Mouse (Mus musculus) kidney, adult 2 months (tissue): ENCODE results near the gene Rnf103. TPM values are rescaled to one million over a fixed set of nuclear protein-coding genes. Genes with fewer than 3 reads are reported as not detected.

Experiments used
- DNase-seq: peaks from one replicate; pipeline ENCODE4 v3.0.0; 2021
- H3K27ac ChIP-seq: fragments of 200-500 bp; 2 replicates; pipeline ENCODE4 v1.5.1; 2012; ENCODE audit warnings: low read depth, low read length, control low read depth, inconsistent platforms; ENCODE audit not compliant: insufficient read depth
- H3K27me3 ChIP-seq: fragments of 200-500 bp; replicated peaks from 2 replicates; pipeline ENCODE4 v1.6.1; 2012; ENCODE audit warnings: mild to moderate bottlenecking, moderate library complexity, low read length, inconsistent platforms; ENCODE audit not compliant: control insufficient read depth, insufficient read depth
- H3K36me3 ChIP-seq: fragments of 200-500 bp; 2 replicates; pipeline ENCODE4 v1.6.1; 2012; ENCODE audit warnings: mild to moderate bottlenecking, moderate library complexity, low read length, inconsistent platforms; ENCODE audit not compliant: control insufficient read depth, insufficient read depth
- H3K4me1 ChIP-seq: fragments of 200-500 bp; 2 replicates; pipeline ENCODE4 v1.6.1; 2011; ENCODE audit warnings: low read length; ENCODE audit not compliant: control insufficient read depth, insufficient read depth
- H3K4me3 ChIP-seq: fragments of 200-500 bp; 2 replicates; pipeline ENCODE4 v1.5.1; 2011; ENCODE audit warnings: mild to moderate bottlenecking, low read depth, low read length, control low read depth; ENCODE audit not compliant: insufficient read depth
- CTCF ChIP-seq: fragments of 200-500 bp; conservative IDR thresholded peaks from 2 replicates; pipeline ENCODE4 v1.5.1; 2011; ENCODE audit warnings: low read depth, mild to moderate bottlenecking, control low read depth, low read length, moderate library complexity, mixed read lengths; ENCODE audit not compliant: insufficient read depth, insufficient read length
- POLR2A ChIP-seq: fragments of 200-500 bp; IDR thresholded peaks from one replicate; pipeline ENCODE4 v1.6.1; 2011; ENCODE audit warnings: low read depth, low read length, control low read depth
- WGBS: fragments of 180-500 bp; shearing (Covaris S2); methylation state at CpG from one replicate; pipeline ENCODE4 v1.1.7; 2018; 5-methylcytosine and 5-hydroxymethylcytosine counted together
- polyA plus RNA-seq: library from polyadenylated mRNA; depleted of rRNA; stranded (reverse); fragments of >200 nt; gene quantifications from 2 replicates; pipeline ENCODE4 v1.2.3, GENCODE M21; 2012

The Rnf103 gene
- polyA plus RNA-seq, 1 experiment: 12.6 TPM

DNA sequence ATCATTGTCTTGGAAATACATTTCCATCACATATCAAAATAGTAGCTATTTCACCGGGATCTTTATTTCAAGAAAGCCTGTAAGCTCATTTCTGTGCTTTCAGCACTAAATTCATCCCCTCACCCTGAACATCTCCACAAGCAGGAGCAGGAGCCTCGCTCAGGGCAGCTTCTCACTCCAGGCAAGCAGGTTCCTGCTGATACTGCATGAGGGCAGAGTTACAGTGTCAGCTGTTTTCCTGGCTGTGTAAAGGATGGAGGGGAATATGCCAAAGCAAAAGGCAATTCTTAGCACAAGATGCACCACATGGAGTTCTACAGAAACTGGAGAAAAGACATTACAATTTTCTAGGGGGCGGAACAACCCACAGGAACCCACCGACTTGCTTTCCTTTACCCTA is 25.8 kb downstream of the Rnf103 start:
- no peak for DNase-seq
- Histone ChIP-seq H3K4me3 (no peak overlapping the region), H3K27ac (no peak overlapping the region), H3K36me3 (no peaks in the 10 kb centered on the region), H3K4me1 (no peaks in the 10 kb centered on the region), H3K27me3 (no peaks in the 10 kb centered on the region)
- TF ChIP-seq CTCF (no peak), POLR2A (no peak)
- WGBS: 75% methylated on average over 4 of the region's 4 CpGs

DNA sequence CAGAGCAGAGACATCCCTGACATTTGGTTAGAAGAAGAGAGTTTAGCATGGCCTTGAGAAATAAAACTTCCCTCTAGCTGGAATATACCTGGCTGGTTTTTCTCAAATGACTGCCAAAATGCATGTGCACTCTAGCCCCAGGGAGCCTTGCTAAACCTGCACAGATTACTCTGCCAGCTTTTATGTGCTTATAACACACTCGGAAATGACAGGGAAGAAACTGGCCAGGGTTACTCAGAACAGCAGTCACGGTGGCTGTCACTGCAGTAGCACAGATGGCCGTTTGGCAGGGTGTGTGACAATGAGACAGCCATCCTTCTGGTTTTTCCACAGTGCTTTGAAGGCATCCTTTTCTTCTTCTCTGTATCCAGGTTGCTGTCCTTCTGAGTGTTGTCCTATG is 31.9 kb downstream of the Rnf103 start:
- no peak for TF ChIP-seq POLR2A
- TF ChIP-seq CTCF: no peak
- Histone ChIP-seq H3K27me3 (no peaks in the 10 kb centered on the region), H3K4me3 (no peak overlapping the region), H3K36me3 (no peaks in the 10 kb centered on the region), H3K27ac (no peak overlapping the region), H3K4me1 (no peaks in the 10 kb centered on the region)
- DNase-seq: no peak
- WGBS: 39% methylated on average over 3 of the region's 3 CpGs

DNA sequence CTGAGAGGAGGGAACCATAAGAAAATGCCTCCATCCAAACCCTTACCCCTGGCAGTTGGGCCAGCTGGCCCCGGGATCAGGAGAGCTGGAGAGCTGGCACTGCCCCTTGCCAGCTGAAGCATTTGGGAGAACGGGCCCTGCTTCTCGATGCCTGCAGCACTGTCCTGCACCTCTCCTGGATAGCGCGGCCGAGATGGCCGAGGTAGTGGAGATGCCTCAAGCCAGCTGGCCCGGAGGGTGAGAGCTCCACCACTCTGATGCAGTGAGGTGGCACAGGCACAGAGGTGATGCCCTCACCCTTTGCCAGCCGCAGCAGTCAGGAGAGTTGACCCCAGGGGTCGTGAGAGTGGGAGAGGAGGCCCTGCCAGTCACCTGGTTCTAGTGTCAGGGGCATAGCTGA is 33.4 kb downstream of the Rnf103 start:
- no peak overlapping the region for H3K4me3 ChIP-seq
- no peaks in the 10 kb centered on the region for H3K27me3 ChIP-seq
- WGBS: 82% methylated on average over 10 of the region's 10 CpGs
- no peak for DNase-seq
- no peaks in the 10 kb centered on the region for H3K4me1 ChIP-seq
- no peak overlapping the region for H3K27ac ChIP-seq
- no peaks in the 10 kb centered on the region for H3K36me3 ChIP-seq
- TF ChIP-seq CTCF (no peak), POLR2A (no peak)

DNA sequence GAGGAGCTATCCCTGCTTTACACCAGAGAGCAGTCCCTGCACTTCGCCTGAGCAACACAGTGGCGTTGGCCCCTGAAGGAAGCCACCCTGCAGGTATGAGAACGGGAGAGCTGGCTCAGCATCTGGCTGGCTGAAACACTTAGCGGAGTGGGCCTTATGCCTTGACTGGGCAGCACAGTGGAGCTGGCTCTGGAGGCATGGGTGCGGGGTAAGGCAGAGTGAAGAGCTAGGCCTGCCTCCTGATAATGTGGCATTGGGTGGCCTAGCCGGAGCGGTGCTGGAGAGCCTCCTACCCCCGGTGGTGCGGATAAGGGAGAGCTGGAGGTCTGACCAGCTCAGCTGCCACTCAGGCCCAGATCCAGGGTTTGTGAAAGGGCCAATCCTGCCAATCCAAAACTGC is 34.1 kb downstream of the Rnf103 start:
- TF ChIP-seq POLR2A: no peak
- no peak for TF ChIP-seq CTCF
- H3K27ac ChIP-seq: no peak overlapping the region

DNA sequence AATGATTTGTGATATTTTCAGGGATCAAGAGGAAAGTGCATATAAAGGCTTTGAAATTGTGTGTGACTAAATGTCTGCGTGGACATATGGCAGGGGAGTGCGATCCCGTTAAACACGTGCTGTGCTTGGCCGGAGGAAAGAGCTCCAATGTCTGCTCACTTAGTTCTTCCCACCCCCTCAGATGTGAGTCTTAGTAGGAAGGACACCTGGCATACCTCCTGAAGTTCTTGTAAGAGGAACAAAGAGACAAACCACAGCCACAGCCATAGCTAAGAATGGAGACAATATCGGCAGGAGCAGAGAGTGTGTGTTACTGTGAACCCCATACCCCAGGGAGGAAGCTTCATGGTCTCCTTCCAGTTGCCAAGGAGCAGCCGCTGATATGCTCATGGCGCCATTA is 36.5 kb downstream of the Rnf103 start:
- 85% methylated on average over 8 of the region's 8 CpGs for WGBS
- Histone ChIP-seq H3K27me3 (no peaks in the 10 kb centered on the region), H3K36me3 (no peaks in the 10 kb centered on the region), H3K4me1 (no peaks in the 10 kb centered on the region), H3K27ac (no peak overlapping the region), H3K4me3 (no peak overlapping the region)
- no peak for TF ChIP-seq POLR2A
- no peak for TF ChIP-seq CTCF
- DNase-seq: no peak

More for the DNA sequence above, 34.1 kb downstream of the Rnf103 start:
- H3K4me3 ChIP-seq: no peak overlapping the region
- H3K4me1 ChIP-seq: no peaks in the 10 kb centered on the region
- H3K27me3 ChIP-seq: no peaks in the 10 kb centered on the region
- WGBS: 93% methylated on average over 9 of the region's 9 CpGs
- no peaks in the 10 kb centered on the region for H3K36me3 ChIP-seq
- no peak for DNase-seq

DNA sequence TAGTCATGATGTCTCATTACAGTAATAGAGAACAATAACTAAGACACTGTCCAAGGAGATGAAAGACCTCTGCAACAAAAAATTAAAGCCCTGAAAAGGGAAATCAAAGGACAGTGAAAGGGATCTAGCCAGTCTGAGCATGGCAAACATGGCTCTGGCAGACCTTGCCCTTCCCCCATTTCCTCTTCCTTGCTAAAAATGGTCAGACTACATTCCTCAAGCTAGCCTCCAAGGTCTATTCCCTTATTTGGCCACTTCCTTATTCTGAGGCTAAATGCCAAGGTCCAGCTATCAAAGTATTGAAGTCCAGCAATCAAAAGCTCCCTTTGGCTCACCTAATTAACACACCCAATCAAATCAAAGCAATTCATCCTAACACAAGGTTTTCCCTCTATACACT is 43.6 kb downstream of the Rnf103 start:
- no peak for TF ChIP-seq POLR2A
- no peak for TF ChIP-seq CTCF
- Histone ChIP-seq H3K4me1 (no peaks in the 10 kb centered on the region), H3K27ac (no peak overlapping the region), H3K27me3 (no peaks in the 10 kb centered on the region), H3K4me3 (no peak overlapping the region), H3K36me3 (no peaks in the 10 kb centered on the region)
- peak; percentile 28 for DNase-seq

DNA sequence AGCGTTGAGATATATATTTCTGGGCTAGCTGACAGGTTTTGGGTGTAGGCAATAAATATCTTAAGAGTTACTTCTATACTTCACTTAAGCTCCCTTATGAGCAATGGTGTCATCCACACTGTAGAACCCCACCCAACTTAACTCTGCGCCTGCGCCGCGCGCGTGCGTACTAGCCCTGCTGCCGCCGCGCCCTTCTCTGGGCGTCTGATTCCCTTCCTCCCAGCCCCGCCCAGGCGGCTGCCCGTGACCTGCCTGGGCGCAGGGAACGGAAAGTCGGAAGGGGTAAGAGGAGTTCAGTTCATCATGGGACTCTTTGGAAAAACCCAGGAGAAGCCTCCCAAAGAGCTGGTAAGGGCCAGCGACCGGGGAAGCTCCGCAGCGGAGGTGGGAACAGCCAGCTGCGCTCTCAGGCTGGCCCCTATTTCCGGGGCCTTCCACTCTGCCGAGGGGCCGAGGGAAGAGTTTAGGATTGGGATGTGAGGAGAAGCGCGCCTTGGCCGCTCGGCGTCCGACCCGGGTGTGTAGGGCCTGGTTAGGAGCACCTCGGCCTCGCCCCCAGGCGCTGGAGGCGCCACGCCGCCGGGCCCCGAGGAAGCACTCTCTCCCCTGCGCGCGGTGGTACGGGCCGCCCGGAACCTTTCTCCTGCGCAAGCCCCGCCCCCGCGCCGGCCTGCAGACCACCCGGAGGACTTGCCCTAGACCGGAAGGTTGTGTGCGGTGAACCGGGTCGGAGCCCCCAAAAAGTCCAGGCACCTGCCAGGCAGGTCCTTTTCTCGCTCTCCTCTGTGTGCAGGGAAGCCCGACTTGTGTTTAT is 50.2 kb downstream of the Rnf103 start, which contains the start of gene Chmp3:
Gene Chmp3, plus strand, starts transcription at position 112 of the 814 bp plus-strand sequence.
- H3K27me3 ChIP-seq: no peaks in the 10 kb centered on the region
- H3K36me3 ChIP-seq: no peaks in the 10 kb centered on the region
- H3K27ac ChIP-seq: peak within 1 kb of the TSS; percentile 98
- H3K4me1 ChIP-seq: peaks cover 4% of the 10 kb centered on the region; the same call in 1 of the 2 replicates
- DNase-seq: peak; percentile 98
- peak; percentile 39 for TF ChIP-seq POLR2A
- no peak for TF ChIP-seq CTCF
- under 1% methylated on average over 59 of the region's 59 CpGs for WGBS
- peak within 1 kb of the TSS; percentile 84 for H3K4me3 ChIP-seq
